Comparison of ENCODE assay signal across 10 mouse cellular contexts in the genomic region with DNA sequence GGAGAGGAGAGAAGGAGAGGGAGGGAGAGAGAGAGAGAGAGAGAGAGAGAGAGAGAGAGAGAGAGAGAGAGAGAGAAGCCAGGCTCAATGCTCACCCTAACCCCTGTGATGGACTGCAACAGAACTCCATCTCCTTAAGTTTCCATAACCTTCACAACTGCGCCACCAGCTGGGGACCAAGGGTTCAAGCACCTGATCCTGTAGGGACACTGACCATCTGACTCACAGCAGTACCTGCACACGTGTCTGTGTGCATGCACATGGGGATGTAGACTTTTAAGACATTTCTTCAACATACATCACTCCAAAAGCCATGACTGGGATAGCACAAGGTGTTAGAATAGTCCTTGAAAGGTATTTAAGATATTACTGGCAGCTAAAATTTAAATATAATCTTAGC.
DNase-seq lines count a peak whose midpoint lies in the region; ATAC-seq and TF ChIP-seq lines count a peak whose summit lies in the region.
"Had no signal": no experiment of that assay in that cellular context is flagged by ENCODE, and none has a peak within 500 bp of the region (broad histone marks: within the 10 kb centered on the region; RNA-seq: fewer than 3 reads in every experiment).

No protein-coding gene starts in this region.

- peaks cover 5% of the 10 kb centered on the region; the same call in 1 of the 2 replicates for H3K4me1 ChIP-seq in forebrain, embryonic 10.5 days
- no peaks in the 10 kb centered on the region for H3K4me1 ChIP-seq in forebrain, embryonic 12.5 days
- H3K4me1 ChIP-seq in liver, embryonic 14.5 days (replicated peaks; ENCODE audit: control insufficient read depth in 2 of 2, insufficient read depth in 2 of 2, low read length in 1 of 2), result no peaks in the 10 kb centered on the region
- no peaks in the 10 kb centered on the region for H3K4me1 ChIP-seq in liver, embryonic 11.5 days (replicated peaks; ENCODE audit: control insufficient read depth, insufficient read depth, low read length)
- H3K4me1 ChIP-seq: heart, embryonic 15.5 days; megakaryocyte, embryonic 14.5 days had no signal

- H3K4me3 ChIP-seq in forebrain, embryonic 10.5 days, result no peak overlapping the region
- no peak overlapping the region for H3K4me3 ChIP-seq in forebrain, embryonic 12.5 days (replicated peaks)
- no peak overlapping the region for H3K4me3 ChIP-seq in liver, embryonic 14.5 days (ENCODE audit: insufficient read depth in 1 of 2, low read depth in 2 of 2, low read length in 2 of 2)
- no peak overlapping the region for H3K4me3 ChIP-seq in liver, embryonic 11.5 days (ENCODE audit: low read depth, low read length)
- H3K4me3 ChIP-seq: heart, embryonic 15.5 days; megakaryocyte, embryonic 14.5 days had no signal

- H3K27ac ChIP-seq in forebrain, embryonic 10.5 days, result no peak overlapping the region
- no peak overlapping the region for H3K27ac ChIP-seq in forebrain, embryonic 12.5 days
- no peak overlapping the region for H3K27ac ChIP-seq in liver, embryonic 14.5 days
- no peak overlapping the region for H3K27ac ChIP-seq in liver, embryonic 11.5 days (ENCODE audit: low read depth, low read length)
- H3K27ac ChIP-seq: heart, embryonic 15.5 days had no signal

- H3K4me2 ChIP-seq in forebrain, embryonic 12.5 days, result no peak overlapping the region
- H3K4me2 ChIP-seq in liver, embryonic 14.5 days (ENCODE audit: low read depth), result no peak overlapping the region
- no peak overlapping the region for H3K4me2 ChIP-seq in liver, embryonic 11.5 days
- H3K4me2 ChIP-seq: heart, embryonic 15.5 days had no signal

- H3K27me3 ChIP-seq in forebrain, embryonic 10.5 days (ENCODE audit: poor library complexity, severe bottlenecking), result no peaks in the 10 kb centered on the region
- peaks cover 14% of the 10 kb centered on the region; the same call in 1 of the 2 replicates for H3K27me3 ChIP-seq in forebrain, embryonic 12.5 days
- no peaks in the 10 kb centered on the region for H3K27me3 ChIP-seq in liver, embryonic 14.5 days (ENCODE audit: control insufficient read depth, insufficient read depth, low read length)
- H3K27me3 ChIP-seq in liver, embryonic 11.5 days (replicated peaks; ENCODE audit: control insufficient read depth, insufficient read depth, low read length), result no peaks in the 10 kb centered on the region
- H3K27me3 ChIP-seq: heart, embryonic 15.5 days; megakaryocyte, embryonic 14.5 days had no signal

- no peaks in the 10 kb centered on the region for H3K9me3 ChIP-seq in forebrain, embryonic 10.5 days
- no peaks in the 10 kb centered on the region for H3K9me3 ChIP-seq in forebrain, embryonic 12.5 days
- H3K9me3 ChIP-seq in liver, embryonic 14.5 days (ENCODE audit: control insufficient read depth, low read length), result no peaks in the 10 kb centered on the region
- H3K9me3 ChIP-seq in liver, embryonic 11.5 days (ENCODE audit: control insufficient read depth, low read length), result no peaks in the 10 kb centered on the region
- H3K9me3 ChIP-seq: heart, embryonic 15.5 days; megakaryocyte, embryonic 14.5 days had no signal

- no peak overlapping the region for H3K9ac ChIP-seq in forebrain, embryonic 12.5 days
- H3K9ac ChIP-seq in liver, embryonic 14.5 days (replicated peaks), result no peak overlapping the region
- H3K9ac ChIP-seq in liver, embryonic 11.5 days (ENCODE audit: low read depth, low read length), result no peak overlapping the region
- H3K9ac ChIP-seq: heart, embryonic 15.5 days had no signal

- 21% methylated on average over 2 of the region's 2 CpGs for WGBS in forebrain, embryonic 10.5 days
- WGBS in forebrain, embryonic 12.5 days, result 34% methylated on average over 2 of the region's 2 CpGs
- WGBS in liver, embryonic 14.5 days (ENCODE audit: insufficient replicate concordance), result 18% methylated on average over 2 of the region's 2 CpGs
- WGBS in liver, embryonic 11.5 days, result 22% methylated on average over 2 of the region's 2 CpGs

- DNase-seq in forebrain, embryonic 10.5 days (ENCODE audit: extremely low spot score, low spot score), result peak; percentile 26
- DNase-seq in liver, embryonic 14.5 days (ENCODE audit: low read depth in 3 of 3, low spot score in 3 of 3), result no peak
- DNase-seq in liver, embryonic 11.5 days (ENCODE audit: low spot score), result no peak
- DNase-seq in adrenal gland, adult 8-10 months, result peak; percentile 4
- no peak for DNase-seq in spleen, adult 18-20 months
- no peak for DNase-seq in spleen, postnatal 4 days (ENCODE audit: low spot score in 2 of 2)

- TF ChIP-seq CTCF in liver, embryonic 14.5 days (IDR thresholded peaks at IDR 0.05; ENCODE audit: low read depth), result peak; percentile 58

- TF ChIP-seq EP300 in liver, embryonic 14.5 days (IDR thresholded peaks at IDR 0.05; ENCODE audit: low read depth), result no peak

- H3K36me3 ChIP-seq in forebrain, embryonic 10.5 days (replicated peaks), result no peaks in the 10 kb centered on the region
- no peaks in the 10 kb centered on the region for H3K36me3 ChIP-seq in forebrain, embryonic 12.5 days (replicated peaks)
- no peaks in the 10 kb centered on the region for H3K36me3 ChIP-seq in liver, embryonic 14.5 days (replicated peaks; ENCODE audit: control insufficient read depth, insufficient read depth, low read depth)
- no peaks in the 10 kb centered on the region for H3K36me3 ChIP-seq in liver, embryonic 11.5 days (ENCODE audit: control insufficient read depth, insufficient read depth, low read length)
- H3K36me3 ChIP-seq: heart, embryonic 15.5 days had no signal

- no peak for ATAC-seq in forebrain, embryonic 12.5 days (ENCODE audit: low FRiP score)
- ATAC-seq in liver, embryonic 14.5 days (ENCODE audit: insufficient read depth), result no peak
- no peak for ATAC-seq in liver, embryonic 11.5 days (replicated peaks; ENCODE audit: low FRiP score)
- ATAC-seq in hematopoietic stem cell, adult 5-6 weeks (replicated peaks in 1 of 2; ENCODE audit: insufficient read depth in 1 of 2, low FRiP score in 2 of 2, low TSS enrichment in 1 of 2, low read depth in 1 of 2, poor library complexity in 2 of 2, severe bottlenecking in 2 of 2), result peak; percentile 45 to 59; a peak in 2 of 4 replicates

Comparison
In these comparisons a context has a peak if more than half of its experiments do, and no peak if none do; other contexts are left out.
1. DNase-seq: peak in forebrain, embryonic 10.5 days (single experiment) and adrenal gland, adult 8-10 months (single experiment); none in liver, embryonic 14.5 days (0 of 3), liver, embryonic 11.5 days (single experiment), spleen, adult 18-20 months (0 of 2) and spleen, postnatal 4 days (0 of 2).
2. ATAC-seq: peak in hematopoietic stem cell, adult 5-6 weeks (2 of 2); none in forebrain, embryonic 12.5 days (single experiment), liver, embryonic 14.5 days (single experiment) and liver, embryonic 11.5 days (single experiment).